31 mouse cellular contexts compared by ENCODE assay signal in genomic region chrX:9016079-9016478, GRCm38 (mm10). TPM values are rescaled to one million over a fixed set of nuclear protein-coding genes. Genes with fewer than 3 reads are reported as not detected.
A peak's percentile ranks its signal among the peaks of the same experiment; 100 is the strongest.
DNase-seq lines count a peak whose midpoint lies in the region; ATAC-seq and TF ChIP-seq lines count a peak whose summit lies in the region.
"Had no signal": no experiment of that assay in that cellular context is flagged by ENCODE, and none has a peak within 500 bp of the region (broad histone marks: within the 10 kb centered on the region; RNA-seq: fewer than 3 reads in every experiment).

No protein-coding gene starts in this region.

- H3K9me3 ChIP-seq in forebrain, embryonic 14.5 days (replicated peaks; ENCODE audit: control insufficient read depth, low read length): no peaks in the 10 kb centered on the region
- H3K9me3 ChIP-seq in forebrain, embryonic 15.5 days: no peaks in the 10 kb centered on the region
- no peaks in the 10 kb centered on the region for H3K9me3 ChIP-seq in hindbrain, embryonic 14.5 days (ENCODE audit: control insufficient read depth, low read length)
- H3K9me3 ChIP-seq in hindbrain, embryonic 10.5 days: no peaks in the 10 kb centered on the region
- no peaks in the 10 kb centered on the region for H3K9me3 ChIP-seq in midbrain, embryonic 16.5 days (replicated peaks; ENCODE audit: control insufficient read depth, low read length, poor library complexity, severe bottlenecking)
- no peaks in the 10 kb centered on the region for H3K9me3 ChIP-seq in midbrain, embryonic 11.5 days (ENCODE audit: control insufficient read depth, low read length)
- no peaks in the 10 kb centered on the region for H3K9me3 ChIP-seq in hindbrain, postnatal 0 days (ENCODE audit: low read length)
- H3K9me3 ChIP-seq: embryonic facial prominence, embryonic 15.5 days; heart, embryonic 15.5 days had no signal

- no peak overlapping the region for H3K9ac ChIP-seq in forebrain, embryonic 14.5 days (ENCODE audit: low read length)
- H3K9ac ChIP-seq in forebrain, embryonic 15.5 days (replicated peaks): no peak overlapping the region
- H3K9ac ChIP-seq in hindbrain, embryonic 14.5 days: no peak overlapping the region
- H3K9ac ChIP-seq in midbrain, embryonic 16.5 days (ENCODE audit: low read depth, low read length): no peak overlapping the region
- H3K9ac ChIP-seq in midbrain, embryonic 11.5 days (ENCODE audit: low read length): no peak overlapping the region
- H3K9ac ChIP-seq in hindbrain, postnatal 0 days (replicated peaks; ENCODE audit: low read length): no peak overlapping the region
- H3K9ac ChIP-seq: embryonic facial prominence, embryonic 15.5 days; heart, embryonic 15.5 days had no signal

- peak; percentile 1 for DNase-seq in forebrain, embryonic 14.5 days (ENCODE audit: low spot score)
- DNase-seq in hindbrain, embryonic 14.5 days (ENCODE audit: low spot score): no peak
- DNase-seq in hindbrain, embryonic 10.5 days (ENCODE audit: low spot score): no peak
- DNase-seq in midbrain, embryonic 11.5 days (ENCODE audit: low spot score, missing footprints): no peak
- no peak for DNase-seq in hindbrain, postnatal 0 days (ENCODE audit: low spot score)
- DNase-seq in left cerebral cortex, postnatal 10 days (ENCODE audit: extremely low spot score in 1 of 2, low spot score in 2 of 2): no peak
- DNase-seq: adrenal gland, postnatal 14 days; B cell, adult 2 months; cerebellum, adult 11 months; cerebellum, adult 8-10 months; cerebellum, postnatal 14 days; embryo, embryonic 11 days; gastrocnemius, postnatal 14 days; heart, adult 2 months; heart, postnatal 14 days; kidney, adult 11 months had no signal

- no peaks in the 10 kb centered on the region for H3K4me1 ChIP-seq in forebrain, embryonic 14.5 days (ENCODE audit: control insufficient read depth, insufficient read depth, low read length)
- H3K4me1 ChIP-seq in forebrain, embryonic 15.5 days: no peaks in the 10 kb centered on the region
- no peaks in the 10 kb centered on the region for H3K4me1 ChIP-seq in hindbrain, embryonic 14.5 days (replicated peaks; ENCODE audit: control insufficient read depth, insufficient read depth, low read length)
- no peaks in the 10 kb centered on the region for H3K4me1 ChIP-seq in hindbrain, embryonic 10.5 days (replicated peaks)
- H3K4me1 ChIP-seq in midbrain, embryonic 16.5 days (ENCODE audit: control insufficient read depth, insufficient read depth, low read length): no peaks in the 10 kb centered on the region
- no peaks in the 10 kb centered on the region for H3K4me1 ChIP-seq in midbrain, embryonic 11.5 days (ENCODE audit: control insufficient read depth, insufficient read depth, low read length)
- H3K4me1 ChIP-seq in hindbrain, postnatal 0 days (ENCODE audit: insufficient read depth, low read length): no peaks in the 10 kb centered on the region
- H3K4me1 ChIP-seq: embryonic facial prominence, embryonic 15.5 days; heart, embryonic 15.5 days had no signal

- ATAC-seq in forebrain, embryonic 14.5 days: no peak
- no peak for ATAC-seq in forebrain, embryonic 15.5 days (replicated peaks)
- ATAC-seq in hindbrain, embryonic 14.5 days (ENCODE audit: low FRiP score): 0 out of 2 replicates have a peak, but pooled peaks have one; percentile 27
- peak; percentile 72 for ATAC-seq in midbrain, embryonic 16.5 days
- no peak for ATAC-seq in midbrain, embryonic 11.5 days (ENCODE audit: low FRiP score)
- ATAC-seq in hindbrain, postnatal 0 days: peak; percentile 27; the same call in 1 of the 2 replicates

- TF ChIP-seq CTCF in hindbrain, postnatal 0 days (IDR thresholded peaks at IDR 0.05; ENCODE audit: low read depth): no peak

- H3K27ac ChIP-seq in forebrain, embryonic 14.5 days (ENCODE audit: low read depth, low read length): no peak overlapping the region
- no peak overlapping the region for H3K27ac ChIP-seq in forebrain, embryonic 15.5 days (replicated peaks)
- H3K27ac ChIP-seq in hindbrain, embryonic 14.5 days: no peak overlapping the region
- H3K27ac ChIP-seq in hindbrain, embryonic 10.5 days: no peak overlapping the region
- no peak overlapping the region for H3K27ac ChIP-seq in midbrain, embryonic 16.5 days (ENCODE audit: low read length)
- no peak overlapping the region for H3K27ac ChIP-seq in midbrain, embryonic 11.5 days (ENCODE audit: low read depth, low read length)
- H3K27ac ChIP-seq in hindbrain, postnatal 0 days: no peak overlapping the region
- H3K27ac ChIP-seq: embryonic facial prominence, embryonic 15.5 days; heart, adult 2 months; heart, embryonic 15.5 days had no signal

- no peaks in the 10 kb centered on the region for H3K27me3 ChIP-seq in forebrain, embryonic 14.5 days (replicated peaks; ENCODE audit: control insufficient read depth, insufficient read depth, low read length)
- no peaks in the 10 kb centered on the region for H3K27me3 ChIP-seq in forebrain, embryonic 15.5 days
- no peaks in the 10 kb centered on the region for H3K27me3 ChIP-seq in hindbrain, embryonic 14.5 days (ENCODE audit: control insufficient read depth, insufficient read depth, low read length)
- no peaks in the 10 kb centered on the region for H3K27me3 ChIP-seq in hindbrain, embryonic 10.5 days (ENCODE audit: insufficient read depth, poor library complexity, severe bottlenecking)
- no peaks in the 10 kb centered on the region for H3K27me3 ChIP-seq in midbrain, embryonic 16.5 days (ENCODE audit: control insufficient read depth, insufficient read depth, low read depth, low read length)
- no peaks in the 10 kb centered on the region for H3K27me3 ChIP-seq in midbrain, embryonic 11.5 days (ENCODE audit: control insufficient read depth, insufficient read depth, low read length)
- H3K27me3 ChIP-seq in hindbrain, postnatal 0 days (ENCODE audit: insufficient read depth, low read length): no peaks in the 10 kb centered on the region
- H3K27me3 ChIP-seq: embryonic facial prominence, embryonic 15.5 days; heart, embryonic 15.5 days had no signal

- no peaks in the 10 kb centered on the region for H3K36me3 ChIP-seq in forebrain, embryonic 14.5 days (ENCODE audit: control insufficient read depth, insufficient read depth, low read length)
- H3K36me3 ChIP-seq in forebrain, embryonic 15.5 days: no peaks in the 10 kb centered on the region
- no peaks in the 10 kb centered on the region for H3K36me3 ChIP-seq in hindbrain, embryonic 14.5 days (replicated peaks; ENCODE audit: control insufficient read depth, insufficient read depth)
- H3K36me3 ChIP-seq in hindbrain, embryonic 10.5 days: no peaks in the 10 kb centered on the region
- H3K36me3 ChIP-seq in midbrain, embryonic 16.5 days (ENCODE audit: control insufficient read depth, insufficient read depth, low read length): no peaks in the 10 kb centered on the region
- H3K36me3 ChIP-seq in midbrain, embryonic 11.5 days (ENCODE audit: control insufficient read depth, insufficient read depth, low read length): no peaks in the 10 kb centered on the region
- H3K36me3 ChIP-seq in hindbrain, postnatal 0 days (ENCODE audit: insufficient read depth, low read length): no peaks in the 10 kb centered on the region
- H3K36me3 ChIP-seq: embryonic facial prominence, embryonic 15.5 days; heart, embryonic 15.5 days had no signal

- no peak overlapping the region for H3K4me3 ChIP-seq in forebrain, embryonic 14.5 days (ENCODE audit: low read depth, low read length)
- H3K4me3 ChIP-seq in forebrain, embryonic 15.5 days: no peak overlapping the region
- H3K4me3 ChIP-seq in hindbrain, embryonic 14.5 days (replicated peaks; ENCODE audit: low read length): no peak overlapping the region
- no peak overlapping the region for H3K4me3 ChIP-seq in hindbrain, embryonic 10.5 days
- no peak overlapping the region for H3K4me3 ChIP-seq in midbrain, embryonic 16.5 days (ENCODE audit: low read depth, low read length)
- no peak overlapping the region for H3K4me3 ChIP-seq in midbrain, embryonic 11.5 days (ENCODE audit: low read depth, low read length)
- H3K4me3 ChIP-seq in hindbrain, postnatal 0 days (ENCODE audit: low read length): no peak overlapping the region
- H3K4me3 ChIP-seq: embryonic facial prominence, embryonic 15.5 days; erythroblast, embryonic 14.5 days; heart, adult 2 months; heart, embryonic 15.5 days had no signal

- 28% methylated on average over 1 of the region's 1 CpGs for WGBS in forebrain, embryonic 14.5 days
- 25% methylated on average over 1 of the region's 1 CpGs for whole genome bisulfite sequencing in forebrain, embryonic 15.5 days
- WGBS in hindbrain, embryonic 14.5 days: 36% methylated on average over 1 of the region's 1 CpGs
- WGBS in hindbrain, embryonic 10.5 days: 58% methylated on average over 1 of the region's 1 CpGs
- WGBS in midbrain, embryonic 16.5 days: 20% methylated on average over 1 of the region's 1 CpGs
- WGBS in midbrain, embryonic 11.5 days: 82% methylated on average over 1 of the region's 1 CpGs
- 36% methylated on average over 1 of the region's 1 CpGs for WGBS in hindbrain, postnatal 0 days

- intact Hi-C loops in left cerebral cortex, postnatal 10 days (cut with DNase I): no loop called here

- H3K4me2 ChIP-seq in forebrain, embryonic 14.5 days (ENCODE audit: low read length): no peak overlapping the region
- no peak overlapping the region for H3K4me2 ChIP-seq in forebrain, embryonic 15.5 days (replicated peaks)
- no peak overlapping the region for H3K4me2 ChIP-seq in hindbrain, embryonic 14.5 days (replicated peaks)
- no peak overlapping the region for H3K4me2 ChIP-seq in midbrain, embryonic 16.5 days (ENCODE audit: low read length)
- no peak overlapping the region for H3K4me2 ChIP-seq in midbrain, embryonic 11.5 days
- H3K4me2 ChIP-seq in hindbrain, postnatal 0 days (ENCODE audit: low read depth, low read length): no peak overlapping the region
- H3K4me2 ChIP-seq: embryonic facial prominence, embryonic 15.5 days; heart, embryonic 11.5 days; heart, embryonic 15.5 days had no signal

RNA-seq across cellular contexts. Expression of gene Fthl17e, which starts 17.2 kb away (rescaled TPM):
- polyA plus RNA-seq in forebrain, embryonic 14.5 days (2014; fragmentation: Nextera tagmentation; extraction: Ambion mirVana): not detected in 2 replicates
- not detected in 2 replicates for polyA plus RNA-seq in forebrain, embryonic 15.5 days (2015; fragmentation: Nextera tagmentation; extraction: Ambion mirVana)
- polyA plus RNA-seq in hindbrain, embryonic 14.5 days (2014; fragmentation: Nextera tagmentation; extraction: Ambion mirVana): not detected in 2 replicates
- polyA plus RNA-seq in hindbrain, embryonic 10.5 days (2016; fragmentation: Nextera tagmentation; extraction: Ambion mirVana): not detected in 2 replicates
- polyA plus RNA-seq in midbrain, embryonic 16.5 days (2015; fragmentation: Nextera tagmentation; extraction: Ambion mirVana): not detected in 2 replicates
- not detected in 2 replicates for polyA plus RNA-seq in midbrain, embryonic 11.5 days (2014; fragmentation: Nextera tagmentation; extraction: Ambion mirVana)
- total RNA-seq in hindbrain, postnatal 0 days (2014; rRNA removed): not detected in 2 replicates
- not detected in 2 replicates for polyA plus RNA-seq in hindbrain, postnatal 0 days (2015; fragmentation: Nextera tagmentation; extraction: Ambion mirVana)
- not detected for total RNA-seq in left cerebral cortex, postnatal 10 days (2021)
- total RNA-seq: adrenal gland, postnatal 14 days; common myeloid progenitor, adult 5-6 weeks; gastrocnemius, adult 18-20 months; gastrocnemius, postnatal 14 days; heart, adult 2 months; heart, postnatal 14 days; hematopoietic stem cell, adult 5-6 weeks; MEL had no signal
- polyA plus RNA-seq: embryonic facial prominence, embryonic 11.5 days; embryonic facial prominence, embryonic 15.5 days; erythroblast, embryonic 14.5 days; forebrain, embryonic 11.5 days; frontal cortex, adult 2 months; gonadal fat pad, adult 2 months; heart, adult 2 months; heart, embryonic 11.5 days; heart, embryonic 15.5 days; intestine, embryonic 14.5 days had no signal

RNA-seq across cellular contexts. Expression of gene Fthl17d, which starts 29.5 kb away (rescaled TPM):
- polyA plus RNA-seq in forebrain, embryonic 14.5 days (2014; fragmentation: Nextera tagmentation; extraction: Ambion mirVana): not detected in 2 replicates
- not detected in 2 replicates for polyA plus RNA-seq in forebrain, embryonic 15.5 days (2015; fragmentation: Nextera tagmentation; extraction: Ambion mirVana)
- polyA plus RNA-seq in hindbrain, embryonic 14.5 days (2014; fragmentation: Nextera tagmentation; extraction: Ambion mirVana): not detected in 2 replicates
- polyA plus RNA-seq in hindbrain, embryonic 10.5 days (2016; fragmentation: Nextera tagmentation; extraction: Ambion mirVana): not detected in 2 replicates
- polyA plus RNA-seq in midbrain, embryonic 16.5 days (2015; fragmentation: Nextera tagmentation; extraction: Ambion mirVana): not detected in 2 replicates
- polyA plus RNA-seq in midbrain, embryonic 11.5 days (2014; fragmentation: Nextera tagmentation; extraction: Ambion mirVana): not detected in 2 replicates
- not detected in 2 replicates for total RNA-seq in hindbrain, postnatal 0 days (2014; rRNA removed)
- not detected in 2 replicates for polyA plus RNA-seq in hindbrain, postnatal 0 days (2015; fragmentation: Nextera tagmentation; extraction: Ambion mirVana)
- not detected for total RNA-seq in left cerebral cortex, postnatal 10 days (2021)
- total RNA-seq: adrenal gland, postnatal 14 days; common myeloid progenitor, adult 5-6 weeks; gastrocnemius, adult 18-20 months; gastrocnemius, postnatal 14 days; heart, adult 2 months; heart, postnatal 14 days; hematopoietic stem cell, adult 5-6 weeks; MEL had no signal
- polyA plus RNA-seq: embryonic facial prominence, embryonic 11.5 days; embryonic facial prominence, embryonic 15.5 days; erythroblast, embryonic 14.5 days; forebrain, embryonic 11.5 days; frontal cortex, adult 2 months; gonadal fat pad, adult 2 months; heart, adult 2 months; heart, embryonic 11.5 days; heart, embryonic 15.5 days; intestine, embryonic 14.5 days had no signal

RNA-seq across cellular contexts. Expression of gene Fthl17c, which starts 39.7 kb away (rescaled TPM):
- not detected in 2 replicates for polyA plus RNA-seq in forebrain, embryonic 14.5 days (2014; fragmentation: Nextera tagmentation; extraction: Ambion mirVana)
- not detected in 2 replicates for polyA plus RNA-seq in forebrain, embryonic 15.5 days (2015; fragmentation: Nextera tagmentation; extraction: Ambion mirVana)
- polyA plus RNA-seq in hindbrain, embryonic 14.5 days (2014; fragmentation: Nextera tagmentation; extraction: Ambion mirVana): not detected in 2 replicates
- polyA plus RNA-seq in hindbrain, embryonic 10.5 days (2016; fragmentation: Nextera tagmentation; extraction: Ambion mirVana): not detected in 2 replicates
- polyA plus RNA-seq in midbrain, embryonic 16.5 days (2015; fragmentation: Nextera tagmentation; extraction: Ambion mirVana): not detected in 2 replicates
- not detected in 2 replicates for polyA plus RNA-seq in midbrain, embryonic 11.5 days (2014; fragmentation: Nextera tagmentation; extraction: Ambion mirVana)
- not detected in 2 replicates for total RNA-seq in hindbrain, postnatal 0 days (2014; rRNA removed)
- not detected in 2 replicates for polyA plus RNA-seq in hindbrain, postnatal 0 days (2015; fragmentation: Nextera tagmentation; extraction: Ambion mirVana)
- not detected for total RNA-seq in left cerebral cortex, postnatal 10 days (2021)
- total RNA-seq: adrenal gland, postnatal 14 days; common myeloid progenitor, adult 5-6 weeks; gastrocnemius, adult 18-20 months; gastrocnemius, postnatal 14 days; heart, adult 2 months; heart, postnatal 14 days; hematopoietic stem cell, adult 5-6 weeks; MEL had no signal
- polyA plus RNA-seq: embryonic facial prominence, embryonic 11.5 days; embryonic facial prominence, embryonic 15.5 days; erythroblast, embryonic 14.5 days; forebrain, embryonic 11.5 days; frontal cortex, adult 2 months; gonadal fat pad, adult 2 months; heart, adult 2 months; heart, embryonic 11.5 days; heart, embryonic 15.5 days; intestine, embryonic 14.5 days had no signal

RNA-seq across cellular contexts. Expression of gene Fthl17f, which starts 46.7 kb away (rescaled TPM):
- not detected in 2 replicates for polyA plus RNA-seq in forebrain, embryonic 14.5 days (2014; fragmentation: Nextera tagmentation; extraction: Ambion mirVana)
- not detected in 2 replicates for polyA plus RNA-seq in forebrain, embryonic 15.5 days (2015; fragmentation: Nextera tagmentation; extraction: Ambion mirVana)
- polyA plus RNA-seq in hindbrain, embryonic 14.5 days (2014; fragmentation: Nextera tagmentation; extraction: Ambion mirVana): not detected in 2 replicates
- not detected in 2 replicates for polyA plus RNA-seq in hindbrain, embryonic 10.5 days (2016; fragmentation: Nextera tagmentation; extraction: Ambion mirVana)
- polyA plus RNA-seq in midbrain, embryonic 16.5 days (2015; fragmentation: Nextera tagmentation; extraction: Ambion mirVana): not detected in 2 replicates
- polyA plus RNA-seq in midbrain, embryonic 11.5 days (2014; fragmentation: Nextera tagmentation; extraction: Ambion mirVana): not detected in 2 replicates
- total RNA-seq in hindbrain, postnatal 0 days (2014; rRNA removed): not detected in 2 replicates
- polyA plus RNA-seq in hindbrain, postnatal 0 days (2015; fragmentation: Nextera tagmentation; extraction: Ambion mirVana): not detected in 2 replicates
- not detected for total RNA-seq in left cerebral cortex, postnatal 10 days (2021)
- total RNA-seq: adrenal gland, postnatal 14 days; common myeloid progenitor, adult 5-6 weeks; gastrocnemius, adult 18-20 months; gastrocnemius, postnatal 14 days; heart, adult 2 months; heart, postnatal 14 days; hematopoietic stem cell, adult 5-6 weeks; MEL had no signal
- polyA plus RNA-seq: embryonic facial prominence, embryonic 11.5 days; embryonic facial prominence, embryonic 15.5 days; erythroblast, embryonic 14.5 days; forebrain, embryonic 11.5 days; frontal cortex, adult 2 months; gonadal fat pad, adult 2 months; heart, adult 2 months; heart, embryonic 11.5 days; heart, embryonic 15.5 days; intestine, embryonic 14.5 days had no signal

RNA-seq across cellular contexts. Expression of gene Fthl17b, which starts 53.3 kb away (rescaled TPM):
- not detected in 2 replicates for polyA plus RNA-seq in forebrain, embryonic 14.5 days (2014; fragmentation: Nextera tagmentation; extraction: Ambion mirVana)
- not detected in 2 replicates for polyA plus RNA-seq in forebrain, embryonic 15.5 days (2015; fragmentation: Nextera tagmentation; extraction: Ambion mirVana)
- polyA plus RNA-seq in hindbrain, embryonic 14.5 days (2014; fragmentation: Nextera tagmentation; extraction: Ambion mirVana): not detected in 2 replicates
- not detected in 2 replicates for polyA plus RNA-seq in hindbrain, embryonic 10.5 days (2016; fragmentation: Nextera tagmentation; extraction: Ambion mirVana)
- polyA plus RNA-seq in midbrain, embryonic 16.5 days (2015; fragmentation: Nextera tagmentation; extraction: Ambion mirVana): not detected in 2 replicates
- polyA plus RNA-seq in midbrain, embryonic 11.5 days (2014; fragmentation: Nextera tagmentation; extraction: Ambion mirVana): not detected in 2 replicates
- total RNA-seq in hindbrain, postnatal 0 days (2014; rRNA removed): not detected in 2 replicates
- not detected in 2 replicates for polyA plus RNA-seq in hindbrain, postnatal 0 days (2015; fragmentation: Nextera tagmentation; extraction: Ambion mirVana)
- total RNA-seq in left cerebral cortex, postnatal 10 days (2021): not detected
- total RNA-seq: adrenal gland, postnatal 14 days; common myeloid progenitor, adult 5-6 weeks; gastrocnemius, adult 18-20 months; gastrocnemius, postnatal 14 days; heart, adult 2 months; heart, postnatal 14 days; hematopoietic stem cell, adult 5-6 weeks; MEL had no signal
- polyA plus RNA-seq: embryonic facial prominence, embryonic 11.5 days; embryonic facial prominence, embryonic 15.5 days; erythroblast, embryonic 14.5 days; forebrain, embryonic 11.5 days; frontal cortex, adult 2 months; gonadal fat pad, adult 2 months; heart, adult 2 months; heart, embryonic 11.5 days; heart, embryonic 15.5 days; intestine, embryonic 14.5 days had no signal

Comparison
In these comparisons a context has a peak if more than half of its experiments do, and no peak if none do; other contexts are left out.
1. ATAC-seq: peak in hindbrain, embryonic 14.5 days (single experiment), midbrain, embryonic 16.5 days (single experiment) and hindbrain, postnatal 0 days (single experiment); none in forebrain, embryonic 14.5 days (single experiment), forebrain, embryonic 15.5 days (single experiment) and midbrain, embryonic 11.5 days (single experiment).